Mouse (Mus musculus): ENCODE measurements around the gene Gtf2a1.
A peak's percentile ranks its signal among the peaks of the same experiment; 100 is the strongest.
"Not testable (repeated sequence)": the region's sequence is repeated elsewhere in the genome, so short reads cannot be mapped to it uniquely, and the experiment has no call there.

The Gtf2a1 gene

DNA sequence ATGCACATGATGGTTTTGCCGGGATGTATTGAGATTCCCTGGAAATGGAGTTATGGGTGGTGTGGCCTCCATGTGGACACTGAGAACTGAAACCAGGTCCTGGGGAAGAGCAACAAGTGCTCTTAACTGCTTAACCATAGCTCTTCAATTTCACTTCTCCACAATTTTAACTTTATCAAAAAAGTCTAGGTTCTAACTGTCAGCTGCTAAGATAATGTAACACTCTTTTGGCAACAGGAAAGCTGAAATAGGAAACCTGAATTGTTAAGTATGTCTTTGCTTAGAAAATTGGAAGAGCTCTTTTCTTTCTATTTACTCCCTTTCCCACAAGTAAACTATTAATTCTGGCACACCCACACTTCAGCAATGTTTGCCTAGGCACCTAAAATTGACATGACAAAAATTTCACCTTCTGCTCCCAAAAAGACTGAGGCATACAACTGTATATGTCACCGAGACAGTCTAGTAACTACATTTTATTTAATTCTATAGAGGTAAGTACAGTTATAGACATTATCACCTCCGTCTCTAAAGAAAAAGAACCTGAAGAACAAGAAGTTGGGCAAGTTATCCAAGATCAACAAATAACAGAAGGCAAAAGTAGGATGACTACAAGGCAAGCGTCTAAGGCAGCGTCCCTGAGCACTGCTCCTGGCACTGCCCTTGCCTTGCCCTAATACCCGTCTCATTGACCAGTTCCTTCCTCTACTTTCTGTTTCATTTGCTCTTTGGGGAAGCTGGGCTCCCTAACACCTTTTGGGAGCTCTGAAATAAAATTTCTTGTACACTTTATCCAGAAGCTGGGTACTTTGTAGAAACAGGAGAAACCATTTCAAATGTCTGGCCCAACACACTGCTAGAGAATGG lies 8.8 kb downstream of the Gtf2a1 start:
- DNase-seq (ENCODE audit: low read depth, low spot score) = no peak

DNA sequence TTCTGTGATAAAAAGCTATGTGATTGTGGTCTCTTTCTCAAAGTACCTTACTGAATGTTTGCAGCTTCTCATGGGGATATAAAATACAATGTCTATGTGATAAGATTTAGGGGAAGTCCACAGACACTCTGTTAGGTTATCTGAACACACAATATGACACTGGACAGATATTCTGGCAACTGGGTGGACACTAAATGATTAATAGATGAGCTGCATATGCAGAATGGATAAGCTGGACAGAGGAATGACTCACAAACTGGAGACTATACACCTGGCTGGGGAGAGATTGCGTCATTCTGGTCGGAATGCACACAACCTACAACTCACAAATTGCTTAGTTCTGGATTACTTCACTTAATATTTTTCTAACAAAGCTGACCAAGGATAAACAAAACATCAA lies 10.6 kb downstream of the Gtf2a1 start:
- no peak for DNase-seq (ENCODE audit: low read depth, low spot score)

DNA sequence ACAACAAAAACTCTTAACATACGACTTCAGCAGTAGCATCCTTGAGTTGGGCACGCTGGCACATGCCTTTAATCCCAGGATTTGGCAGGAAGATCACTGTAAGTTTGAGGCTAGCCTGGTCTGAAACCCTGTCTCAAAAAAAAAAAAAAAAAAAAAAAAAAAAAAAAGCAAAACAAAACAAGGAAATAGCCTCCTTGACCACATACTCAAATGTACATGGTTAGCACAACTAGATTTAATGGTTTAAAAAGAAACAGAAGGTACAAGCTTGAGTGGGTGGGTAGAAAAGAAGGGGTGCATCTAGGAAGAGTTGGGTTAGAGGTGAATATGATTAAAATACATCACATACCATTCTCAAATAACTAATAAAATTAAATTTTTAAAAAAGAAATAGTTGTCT lies 18.6 kb downstream of the Gtf2a1 start:
- no peak for DNase-seq (ENCODE audit: low read depth, low spot score)

DNA sequence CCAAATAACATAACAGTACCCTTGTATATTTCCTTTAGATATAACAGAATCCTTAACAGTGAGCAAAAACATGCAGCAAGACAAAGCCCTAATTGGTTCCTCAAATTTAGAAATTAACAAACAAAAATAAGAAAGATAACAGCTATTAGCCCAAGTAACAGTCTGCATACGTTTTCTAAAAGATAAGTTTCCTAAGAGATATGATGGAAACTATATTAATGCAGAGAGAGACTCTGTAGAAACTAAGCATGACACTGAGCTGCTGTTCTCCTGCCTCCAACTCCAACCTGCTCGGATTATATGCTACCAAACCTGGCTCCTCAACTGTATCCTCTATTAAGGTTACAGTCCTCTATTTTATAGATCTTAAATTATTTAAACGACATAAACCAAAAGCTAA lies 21.0 kb downstream of the Gtf2a1 start:
- no peak for DNase-seq (ENCODE audit: low read depth, low spot score)

DNA sequence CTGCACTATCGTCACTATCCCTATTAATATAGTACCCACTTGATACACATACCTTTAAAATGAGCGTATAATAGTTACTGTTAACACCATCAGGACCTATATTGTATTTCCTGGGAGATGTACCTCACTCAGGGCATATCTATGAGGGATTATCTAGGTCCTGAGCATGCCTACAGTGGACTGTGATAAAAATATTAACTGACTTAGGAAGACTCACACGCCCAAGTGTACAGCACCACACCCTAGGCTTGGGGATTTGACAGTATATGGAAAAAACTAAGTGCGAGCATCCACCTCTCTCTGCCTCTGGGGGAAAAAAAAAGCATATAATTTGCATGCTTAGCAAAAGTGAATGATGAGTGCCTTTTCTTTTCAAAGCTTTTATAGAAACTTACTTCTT lies 23.1 kb downstream of the Gtf2a1 start:
- no peak for DNase-seq (ENCODE audit: low read depth, low spot score)

DNA sequence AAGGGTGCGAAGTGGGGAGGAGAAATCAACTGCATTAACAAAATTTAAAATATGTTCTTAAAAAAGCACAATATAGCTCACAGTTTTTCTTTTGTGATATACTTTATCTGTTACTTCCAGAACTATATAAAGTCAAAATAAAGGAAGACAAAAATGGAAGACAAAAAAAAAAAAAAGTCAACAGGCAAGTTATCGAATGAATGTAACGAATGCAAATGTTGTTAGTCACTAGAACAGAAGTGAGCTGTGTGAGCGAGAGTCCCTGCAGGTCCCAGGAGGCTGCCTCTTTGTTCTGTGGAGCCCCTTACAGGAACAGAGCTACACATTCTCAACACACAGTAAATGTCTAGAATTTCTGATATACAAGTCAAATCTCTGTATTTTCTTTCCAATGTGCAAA lies 32.1 kb downstream of the Gtf2a1 start:
- not testable (repeated sequence) for DNase-seq (ENCODE audit: low read depth, low spot score)

DNA sequence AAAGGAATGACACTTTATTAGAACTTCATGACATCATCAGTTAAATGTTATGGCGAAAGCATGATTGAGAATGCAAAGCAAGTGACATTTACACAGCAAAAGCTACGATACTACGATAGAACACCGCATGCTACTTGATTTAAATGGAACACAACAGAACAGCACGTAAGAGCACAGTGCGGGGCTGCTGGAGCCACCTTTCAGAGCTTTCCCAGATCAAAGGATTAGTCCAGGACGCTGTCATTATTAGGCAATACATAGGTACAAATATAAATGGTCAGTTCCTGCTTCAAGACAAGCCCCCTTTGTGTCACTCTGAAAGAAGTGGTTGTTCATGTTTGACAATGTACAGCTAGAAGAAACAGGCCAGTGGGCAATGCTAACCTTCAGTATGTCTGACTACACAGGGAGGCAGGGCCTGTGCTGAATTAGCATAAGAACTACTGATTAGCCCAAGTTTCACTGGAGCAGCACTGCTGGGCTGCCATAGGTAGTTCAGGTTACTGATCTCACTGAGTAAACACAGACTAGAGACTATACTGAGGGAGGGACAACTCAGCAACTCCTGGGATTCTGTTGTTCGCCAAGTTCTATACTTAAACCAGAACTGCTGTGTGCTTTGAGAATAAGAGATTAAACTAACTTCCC lies 32.8 kb downstream of the Gtf2a1 start:
- peak; percentile 24 for DNase-seq (ENCODE audit: low read depth, low spot score)

DNA sequence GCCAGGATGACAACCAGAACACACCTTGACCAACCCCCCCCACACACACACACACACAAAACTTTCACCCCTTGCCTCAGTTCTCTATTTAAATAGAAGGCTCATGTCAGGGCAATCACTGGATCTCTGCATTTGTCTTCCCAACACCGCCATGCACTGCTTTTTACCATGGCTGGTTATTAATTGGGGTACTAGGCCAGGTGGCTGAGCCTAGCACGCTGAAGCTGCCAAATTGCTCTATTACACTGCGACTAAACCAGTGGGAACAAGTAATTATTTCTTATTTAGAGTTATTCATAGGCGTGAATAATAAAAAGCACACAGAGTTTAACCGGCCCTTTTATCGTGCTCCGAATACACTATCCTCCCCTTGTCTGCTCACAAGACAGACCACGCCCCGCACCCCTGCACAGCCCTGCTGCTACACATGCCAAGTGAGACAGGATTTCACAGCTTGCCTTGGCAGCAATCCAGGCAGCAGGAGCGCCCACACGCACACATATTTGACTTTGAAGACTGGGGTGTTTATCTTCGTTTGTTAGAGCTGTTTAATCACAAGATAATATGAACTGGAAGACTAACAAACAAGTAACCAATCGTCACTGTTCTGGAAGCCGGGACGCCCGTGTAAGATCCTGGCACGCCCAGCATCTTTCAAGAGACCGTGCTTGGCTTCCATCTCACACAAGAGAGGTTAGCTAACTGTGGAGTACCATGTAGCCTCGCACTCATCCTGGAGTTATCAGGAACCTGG lies 38.3 kb downstream of the Gtf2a1 start:
- DNase-seq (ENCODE audit: low read depth, low spot score) = peak; percentile 43

DNA sequence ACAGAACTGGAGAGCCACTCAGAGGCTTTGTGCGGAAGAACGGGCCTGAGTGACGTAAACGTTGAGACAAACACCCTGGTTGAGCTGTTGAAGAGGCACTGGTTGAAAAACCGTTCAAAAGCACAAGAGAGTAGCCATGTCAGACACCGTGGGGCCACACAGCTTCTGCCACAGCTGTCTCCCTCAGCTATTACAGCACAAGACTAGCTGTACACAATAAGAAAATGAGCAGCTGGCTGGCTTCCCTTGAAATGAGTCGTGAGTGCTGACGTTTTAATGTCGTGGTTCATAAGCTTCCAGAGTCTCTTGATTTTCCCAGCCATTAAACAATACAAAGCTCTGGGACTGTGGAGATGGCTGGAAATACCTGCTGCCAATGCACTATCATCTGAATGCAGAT lies 40.8 kb downstream of the Gtf2a1 start:
- no peak for DNase-seq (ENCODE audit: low read depth, low spot score)

DNA sequence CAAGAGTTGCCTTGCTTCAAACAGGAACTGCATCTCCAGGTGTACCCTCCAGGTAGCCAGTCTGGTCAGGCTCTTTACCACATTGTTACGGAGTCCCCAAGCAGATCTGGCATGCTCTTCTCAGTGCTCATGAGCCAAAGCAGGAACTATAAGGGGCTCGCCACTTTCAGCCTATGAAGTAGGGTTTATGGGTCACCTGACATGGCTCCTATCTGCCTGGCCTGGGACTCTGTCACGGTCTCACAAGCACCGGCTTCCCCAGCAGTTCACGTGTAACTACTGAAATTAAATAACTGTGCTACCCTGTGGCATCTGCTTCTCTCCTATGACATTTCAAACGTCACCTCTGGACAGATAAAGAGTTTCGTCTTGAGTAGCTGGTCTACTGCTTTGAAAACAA lies 50.1 kb downstream of the Gtf2a1 start:
- DNase-seq (ENCODE audit: low read depth, low spot score) = no peak

DNA sequence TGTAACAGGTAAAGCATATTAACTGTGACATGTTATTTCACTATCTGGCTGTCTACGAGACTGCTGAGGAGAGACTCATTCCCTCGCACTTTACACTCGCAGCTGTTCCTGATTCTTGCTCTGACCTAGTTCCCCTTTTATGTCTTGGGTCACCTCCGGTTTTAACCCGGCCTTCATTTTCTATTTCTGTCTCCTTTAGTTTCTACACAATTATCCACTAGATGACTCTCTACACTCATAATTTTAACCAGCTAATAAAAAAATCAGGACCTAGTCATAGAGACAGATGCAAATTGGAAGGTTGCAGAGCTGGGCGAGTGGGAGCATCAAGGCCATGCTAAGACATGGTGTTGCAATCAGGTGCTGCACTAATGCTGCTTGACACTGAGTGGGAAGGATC lies 55.8 kb downstream of the Gtf2a1 start:
- DNase-seq (ENCODE audit: low read depth, low spot score) = no peak

DNA sequence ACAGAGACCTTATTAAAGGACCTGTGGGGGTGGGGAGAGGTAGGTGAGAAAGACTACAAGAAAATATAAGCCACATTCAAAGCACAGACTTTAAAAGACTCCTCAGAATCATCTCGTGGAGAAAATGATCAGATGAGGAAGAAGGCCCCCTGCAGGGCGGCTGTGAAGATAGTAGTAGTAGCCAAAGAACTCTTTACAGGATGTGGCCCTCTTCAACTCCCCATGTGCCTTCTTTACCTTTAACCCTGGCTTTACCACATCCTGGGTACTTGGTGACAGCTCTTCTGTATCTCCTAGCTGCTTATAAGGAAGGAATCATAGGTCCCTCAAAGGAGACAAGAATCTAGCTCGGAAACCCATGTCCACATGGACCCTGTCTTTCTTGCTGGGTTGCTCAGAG lies 66.7 kb downstream of the Gtf2a1 start:
- no peak for DNase-seq (ENCODE audit: low read depth, low spot score)

DNA sequence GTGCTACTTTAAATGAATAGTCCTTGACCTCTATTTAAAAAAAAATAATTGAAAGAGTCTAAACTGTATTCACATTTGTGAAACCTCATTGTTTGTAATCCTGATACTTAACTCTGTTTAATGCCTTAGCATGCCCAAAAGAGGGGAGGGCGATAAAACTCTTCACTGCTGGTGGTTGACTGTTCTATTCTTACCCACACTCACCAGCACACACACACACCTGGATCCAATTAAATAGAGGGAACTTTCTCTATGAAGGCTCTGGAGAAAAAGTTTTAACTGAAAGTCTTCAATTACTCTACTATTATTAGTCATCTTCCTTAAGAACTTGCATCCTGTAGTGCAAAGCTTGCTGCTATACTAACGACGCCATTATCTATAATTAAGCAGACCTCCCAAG lies 72.5 kb downstream of the Gtf2a1 start:
- no peak for DNase-seq (ENCODE audit: low read depth, low spot score)

DNA sequence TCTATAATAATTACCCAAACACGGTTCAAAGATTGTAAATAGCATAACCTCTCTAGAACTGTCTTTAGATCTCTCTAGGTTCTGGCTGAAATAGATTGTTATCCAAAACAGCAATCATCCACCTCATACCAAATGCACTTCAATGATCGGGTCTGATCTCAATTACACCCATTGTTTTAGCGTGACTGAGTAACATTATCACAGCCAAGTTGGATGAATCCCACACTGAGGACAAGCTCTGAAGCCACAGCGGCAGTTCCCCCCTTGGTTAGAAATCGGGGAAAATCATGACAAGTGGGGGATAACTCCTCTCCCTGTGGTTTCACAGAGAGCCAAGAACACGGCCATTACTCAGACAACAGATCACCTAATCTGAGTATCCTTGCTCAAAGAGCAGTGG lies 76.3 kb downstream of the Gtf2a1 start:
- no peak for DNase-seq (ENCODE audit: low read depth, low spot score)

DNA sequence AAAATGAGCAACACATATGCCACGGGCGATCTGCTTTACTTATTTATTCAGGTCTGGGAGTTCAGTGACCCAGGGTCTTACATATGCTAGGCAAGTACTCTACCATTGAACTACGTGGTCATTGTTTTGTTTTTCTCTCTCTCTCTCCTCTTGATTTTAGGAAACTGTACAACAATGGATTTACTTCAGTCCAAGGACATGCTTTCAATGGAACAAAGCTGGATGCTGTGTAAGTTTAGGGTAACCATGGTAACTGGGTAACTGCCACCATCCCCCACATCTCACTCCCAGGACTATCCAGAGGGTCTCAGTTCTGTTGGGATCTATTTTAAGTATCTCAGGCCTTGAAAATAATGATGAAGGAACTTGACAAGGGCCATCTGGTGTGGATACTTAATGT lies 78.5 kb downstream of the Gtf2a1 start:
- peak; percentile 72 for DNase-seq (ENCODE audit: low read depth, low spot score)

Data from R1 (cell line).